Mouse (Mus musculus) forebrain, embryonic 10.5 days (tissue): ENCODE results near the gene Smg1. TPM values are rescaled to one million over a fixed set of nuclear protein-coding genes. Genes with fewer than 3 reads are reported as not detected.
"Not testable (repeated sequence)": the region's sequence is repeated elsewhere in the genome, so short reads cannot be mapped to it uniquely, and the experiment has no call there.

Experiments used
- DNase-seq: peaks from one replicate; pipeline ENCODE4 v3.0.0-alpha.2; 2017; ENCODE audit warnings: low spot score; ENCODE audit errors: extremely low spot score
- H3K27ac ChIP-seq: fragments of 300-500 bp; sonication (generic); 2 replicates; pipeline ENCODE4 v1.5.1; 2016; ENCODE audit warnings: mild to moderate bottlenecking
- H3K27me3 ChIP-seq: fragments of 300-500 bp; sonication (generic); 2 replicates; pipeline ENCODE4 v1.6.1; 2016; ENCODE audit warnings: mild to moderate bottlenecking; ENCODE audit not compliant: poor library complexity, severe bottlenecking
- H3K36me3 ChIP-seq: fragments of 300-500 bp; sonication (generic); replicated peaks from 2 replicates; pipeline ENCODE4 v1.6.1; 2016; ENCODE audit warnings: mild to moderate bottlenecking, moderate library complexity
- H3K4me1 ChIP-seq: fragments of 300-500 bp; sonication (generic); 2 replicates; pipeline ENCODE4 v1.6.1; 2016
- H3K4me3 ChIP-seq: fragments of 300-500 bp; sonication (generic); 2 replicates; pipeline ENCODE4 v1.5.1; 2016; ENCODE audit warnings: mild to moderate bottlenecking, moderate library complexity
- H3K9me3 ChIP-seq: fragments of 300-500 bp; sonication (generic); 2 replicates; pipeline ENCODE4 v1.6.1; 2016; ENCODE audit warnings: mild to moderate bottlenecking, moderate library complexity
- WGBS: fragments of 180-500 bp; shearing (Covaris S2); methylation state at CpG from one replicate; pipeline ENCODE4 v1.1.7; 2016; 5-methylcytosine and 5-hydroxymethylcytosine counted together
- polyA plus RNA-seq: library from polyadenylated mRNA; unstranded; fragments of >200 nt; fragmentation: Nextera tagmentation; extraction: Ambion mirVana; gene quantifications from 2 replicates; pipeline ENCODE4 v1.2.1, GENCODE M21; 2016

The Smg1 gene
- polyA plus RNA-seq, 1 experiment from 2014 or later, result 15.9 TPM

GRCm38 (mm10) chr7:118170125-118170524 lies 73.3 kb downstream of the Smg1 start:
- H3K27ac ChIP-seq, H3K4me1 ChIP-seq, H3K4me3 ChIP-seq, H3K27me3 ChIP-seq, DNase-seq, H3K9me3 ChIP-seq: not testable (repeated sequence)
- H3K36me3 ChIP-seq, result peaks cover 93% of the 10 kb centered on the region
- WGBS, result 92% methylated on average over 2 of the region's 2 CpGs

GRCm38 (mm10) chr7:118163006-118163405 lies 80.5 kb downstream of the Smg1 start:
- Histone ChIP-seq H3K36me3 (peaks cover 82% of the 10 kb centered on the region), H3K27me3 (no peaks in the 10 kb centered on the region), H3K9me3 (no peaks in the 10 kb centered on the region), H3K4me3 (no peak overlapping the region), H3K4me1 (no peaks in the 10 kb centered on the region), H3K27ac (no peak overlapping the region)
- no peak for DNase-seq
- WGBS, result 91% methylated on average over 8 of the region's 8 CpGs

GRCm38 (mm10) chr7:118160121-118160520 lies 83.3 kb downstream of the Smg1 start:
- Histone ChIP-seq H3K36me3 (peaks cover 82% of the 10 kb centered on the region), H3K4me1 (no peaks in the 10 kb centered on the region), H3K27ac (no peak overlapping the region), H3K9me3 (no peaks in the 10 kb centered on the region), H3K27me3 (no peaks in the 10 kb centered on the region), H3K4me3 (no peak overlapping the region)
- 98% methylated on average over 3 of the region's 3 CpGs for WGBS
- no peak for DNase-seq

GRCm38 (mm10) chr7:118156461-118156860 lies 87.0 kb downstream of the Smg1 start:
- 95% methylated on average over 7 of the region's 7 CpGs for WGBS
- H3K4me3 ChIP-seq, result no peak overlapping the region
- H3K27ac ChIP-seq, result no peak overlapping the region
- H3K27me3 ChIP-seq, result no peaks in the 10 kb centered on the region
- peaks cover 89% of the 10 kb centered on the region for H3K36me3 ChIP-seq
- H3K4me1 ChIP-seq, result no peaks in the 10 kb centered on the region
- DNase-seq, result no peak
- no peaks in the 10 kb centered on the region for H3K9me3 ChIP-seq

- Histone ChIP-seq H3K4me1 (no peaks in the 10 kb centered on the region), H3K27me3 (no peaks in the 10 kb centered on the region), H3K4me3 (no peak overlapping the region), H3K27ac (no peak overlapping the region), H3K36me3 (peaks cover 91% of the 10 kb centered on the region), H3K9me3 (no peaks in the 10 kb centered on the region)
- DNase-seq, result no peak
- WGBS, result 97% methylated on average over 6 of the region's 6 CpGs
Measured at GRCm38 (mm10) chr7:118154150-118154549, 89.3 kb downstream of the Smg1 start.

- H3K9me3 ChIP-seq, result no peaks in the 10 kb centered on the region
- H3K4me1 ChIP-seq, result no peaks in the 10 kb centered on the region
- no peaks in the 10 kb centered on the region for H3K27me3 ChIP-seq
- H3K27ac ChIP-seq, result no peak overlapping the region
- H3K36me3 ChIP-seq, result peaks cover 96% of the 10 kb centered on the region
- H3K4me3 ChIP-seq, result no peak overlapping the region
- DNase-seq, result no peak
- WGBS, result 85% methylated on average over 3 of the region's 3 CpGs
Measured at GRCm38 (mm10) chr7:118143602-118144001, 99.9 kb downstream of the Smg1 start.

- no peak overlapping the region for H3K4me3 ChIP-seq
- DNase-seq, result no peak
Measured at GRCm38 (mm10) chr7:118143123-118143522, 100.3 kb downstream of the Smg1 start.

GRCm38 (mm10) chr7:118141271-118141670 lies 102.2 kb downstream of the Smg1 start:
- Histone ChIP-seq H3K4me3 (no peak overlapping the region), H3K4me1 (no peaks in the 10 kb centered on the region), H3K27me3 (no peaks in the 10 kb centered on the region), H3K27ac (no peak overlapping the region), H3K36me3 (peaks cover 99% of the 10 kb centered on the region), H3K9me3 (no peaks in the 10 kb centered on the region)
- WGBS, result 95% methylated on average over 7 of the region's 7 CpGs
- no peak for DNase-seq

More at GRCm38 (mm10) chr7:118143123-118143522, 100.3 kb downstream of the Smg1 start:
- Histone ChIP-seq H3K9me3 (no peaks in the 10 kb centered on the region), H3K27me3 (no peaks in the 10 kb centered on the region), H3K4me1 (no peaks in the 10 kb centered on the region), H3K27ac (no peak overlapping the region), H3K36me3 (peaks cover 96% of the 10 kb centered on the region)
- WGBS, result 91% methylated on average over 4 of the region's 4 CpGs

GRCm38 (mm10) chr7:118135128-118135527 lies 108.3 kb downstream of the Smg1 start:
- DNase-seq, result no peak
- Histone ChIP-seq H3K27me3 (no peaks in the 10 kb centered on the region), H3K9me3 (no peaks in the 10 kb centered on the region), H3K4me3 (no peak overlapping the region), H3K36me3 (peaks cover 63% of the 10 kb centered on the region), H3K4me1 (peaks cover 5% of the 10 kb centered on the region), H3K27ac (no peak overlapping the region)
- 87% methylated on average over 11 of the region's 11 CpGs for WGBS

- WGBS, result under 1% methylated on average over 39 of the region's 39 CpGs
- Histone ChIP-seq H3K4me3 (peak within 1 kb of the TSS; percentile 82), H3K27me3 (no peaks in the 10 kb centered on the region), H3K27ac (peak within 1 kb of the TSS; percentile 95), H3K4me1 (peaks cover 38% of the 10 kb centered on the region), H3K36me3 (peaks cover 32% of the 10 kb centered on the region), H3K9me3 (no peaks in the 10 kb centered on the region)
- DNase-seq, result peak; percentile 98
Measured at GRCm38 (mm10) chr7:118129430-118130041, 113.9 kb downstream of the Smg1 start, which contains the start of gene Arl6ip1. Gene Arl6ip1, minus strand, starts transcription at chr7:118129662.

GRCm38 (mm10) chr7:118128925-118129429 lies 114.5 kb downstream of the Smg1 start:
- Histone ChIP-seq H3K4me1 (peaks cover 38% of the 10 kb centered on the region), H3K27me3 (no peaks in the 10 kb centered on the region), H3K27ac (peak overlapping the region; percentile 95), H3K36me3 (peaks cover 35% of the 10 kb centered on the region), H3K4me3 (peak overlapping the region; percentile 82), H3K9me3 (no peaks in the 10 kb centered on the region)
- DNase-seq, result no peak
- WGBS, result 0% methylated on average over 21 of the region's 21 CpGs

- no peak for DNase-seq
- WGBS, result 82% methylated on average over 11 of the region's 11 CpGs
- Histone ChIP-seq H3K27me3 (no peaks in the 10 kb centered on the region), H3K27ac (no peak overlapping the region), H3K36me3 (peaks cover 56% of the 10 kb centered on the region), H3K4me3 (peak overlapping the region; percentile 82; the same call in 1 of the 2 replicates), H3K4me1 (peaks cover 38% of the 10 kb centered on the region), H3K9me3 (no peaks in the 10 kb centered on the region)
Measured at GRCm38 (mm10) chr7:118126219-118126875, 117.1 kb downstream of the Smg1 start.

GRCm38 (mm10) chr7:118125736-118126135 lies 117.7 kb downstream of the Smg1 start:
- Histone ChIP-seq H3K4me1 (peaks cover 38% of the 10 kb centered on the region), H3K9me3 (no peaks in the 10 kb centered on the region), H3K27ac (no peak overlapping the region), H3K36me3 (peaks cover 62% of the 10 kb centered on the region), H3K4me3 (no peak overlapping the region), H3K27me3 (no peaks in the 10 kb centered on the region)
- DNase-seq, result no peak
